Mouse (Mus musculus) frontal cortex, adult 2 months (tissue): ENCODE measurements at regions not wholly inside any gene's neighbourhood (a gene's known extent, or its start where the extent isn't known, plus 50 kb on each side); places are given as distances from the start of the nearest gene placed in this dataset.

Source experiments
- DNase-seq, 2 experiments: peaks; one replicate each; pipeline ENCODE4 v3.0.0; 2022; ENCODE audit warnings: low spot score in 1 of 2; ENCODE audit errors: extremely low spot score in 1 of 2

- peak in 1 of 2 experiments; percentile 45 for DNase-seq
Measured at GRCm38 (mm10) chr17:4907181-4907752, 86.9 kb upstream of the Arid1b start.

GRCm38 (mm10) chr17:4907841-4908571, 86.1 kb upstream of the Arid1b start:
- peak; percentile 81 to 90 for DNase-seq

GRCm38 (mm10) chr17:4908572-4908965, 85.6 kb upstream of the Arid1b start:
- DNase-seq, result no peak

DNA sequence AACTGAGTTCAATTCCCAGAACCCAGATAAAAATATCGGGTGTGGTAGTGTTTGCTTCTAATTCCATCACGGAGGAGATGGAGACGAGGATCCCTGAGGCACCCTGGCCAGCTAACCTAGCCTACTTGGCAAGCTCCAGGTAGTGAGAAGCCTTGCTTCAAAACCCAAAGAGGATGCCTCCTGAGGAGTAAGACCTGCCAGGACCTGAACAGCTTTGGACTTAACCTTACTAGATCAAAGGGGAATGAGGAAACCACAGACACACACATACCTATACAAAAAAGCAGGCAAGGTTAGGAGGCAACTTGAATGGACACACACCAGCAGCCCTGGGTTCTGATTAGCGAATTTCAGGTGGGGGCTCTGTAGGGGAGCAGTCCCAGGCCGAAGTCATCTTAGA, 84.0 kb upstream of the Arid1b start:
- DNase-seq, result no peak

DNA sequence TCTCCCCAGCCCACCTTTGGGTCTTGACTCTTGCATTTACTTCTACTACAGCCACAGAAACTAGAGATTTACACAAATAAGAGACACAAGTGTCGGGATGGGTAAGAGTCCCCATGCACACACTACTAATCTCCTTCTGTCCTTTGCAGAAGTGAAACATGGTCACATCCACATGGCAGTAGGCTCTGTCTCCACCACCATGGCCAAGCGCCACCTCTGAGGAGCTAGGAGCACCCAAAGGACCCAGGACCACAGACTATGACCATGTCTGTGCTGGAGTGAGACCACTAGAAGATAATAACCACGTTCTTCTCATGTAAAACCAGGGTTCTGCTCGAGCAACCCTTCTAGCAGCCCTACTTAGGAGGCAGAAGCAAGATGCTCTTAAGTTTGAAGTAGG, 81.1 kb upstream of the Arid1b start:
- DNase-seq, result no peak

DNA sequence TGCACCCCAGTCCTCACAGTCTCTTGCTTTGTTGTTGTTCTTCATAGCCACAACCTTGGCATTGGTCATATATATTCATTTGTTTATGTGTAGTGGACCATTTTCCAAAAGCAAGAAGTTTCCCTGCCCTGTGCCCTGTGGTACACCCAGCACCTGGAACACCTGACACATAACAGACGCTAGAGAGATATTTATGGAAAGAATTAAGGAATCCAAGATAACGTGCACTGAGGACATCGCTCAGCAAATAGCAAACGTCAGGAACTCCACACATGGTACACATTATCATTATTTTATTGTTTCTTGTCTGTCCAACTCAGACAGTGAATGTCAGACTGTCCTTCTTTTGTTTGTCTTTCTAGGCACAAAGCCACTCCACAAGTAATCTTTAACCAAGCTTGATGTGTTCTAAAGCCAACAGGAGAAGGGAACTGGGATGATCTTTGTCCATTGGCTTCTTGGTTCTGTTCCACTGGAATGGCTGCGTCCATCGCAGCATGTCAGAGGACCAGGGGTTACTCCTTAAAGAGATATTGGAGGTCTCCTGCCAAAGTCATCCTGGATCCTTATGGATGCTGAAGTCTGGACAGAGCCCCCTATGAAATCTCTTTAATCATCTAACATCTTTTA, 74.2 kb upstream of the Arid1b start:
- no peak for DNase-seq

DNA sequence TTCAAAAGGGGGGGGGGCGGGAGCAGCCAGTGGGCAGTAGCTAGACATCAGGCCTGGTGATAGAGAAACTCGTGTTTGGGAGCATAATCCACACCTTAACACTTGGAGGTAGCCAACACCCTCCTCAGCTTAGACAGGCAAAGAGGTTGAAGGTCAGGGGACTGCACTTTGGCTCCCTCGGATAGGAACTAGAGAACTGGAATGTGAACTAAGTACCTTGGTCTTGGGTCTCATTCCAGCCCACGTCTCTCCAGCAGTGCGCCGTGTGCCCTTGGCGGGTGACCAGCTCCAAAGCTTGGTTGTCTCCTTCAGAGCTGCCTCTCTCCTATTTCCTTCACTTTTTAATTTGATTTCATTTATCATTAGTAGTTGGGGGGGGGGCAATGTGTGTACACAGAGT, 73.0 kb upstream of the Arid1b start:
- DNase-seq, result no peak

GRCm38 (mm10) chr17:4928631-4929030, 65.5 kb upstream of the Arid1b start:
- DNase-seq, result no peak

GRCm38 (mm10) chr17:4935268-4935667, 58.9 kb upstream of the Arid1b start:
- DNase-seq, result no peak

DNA sequence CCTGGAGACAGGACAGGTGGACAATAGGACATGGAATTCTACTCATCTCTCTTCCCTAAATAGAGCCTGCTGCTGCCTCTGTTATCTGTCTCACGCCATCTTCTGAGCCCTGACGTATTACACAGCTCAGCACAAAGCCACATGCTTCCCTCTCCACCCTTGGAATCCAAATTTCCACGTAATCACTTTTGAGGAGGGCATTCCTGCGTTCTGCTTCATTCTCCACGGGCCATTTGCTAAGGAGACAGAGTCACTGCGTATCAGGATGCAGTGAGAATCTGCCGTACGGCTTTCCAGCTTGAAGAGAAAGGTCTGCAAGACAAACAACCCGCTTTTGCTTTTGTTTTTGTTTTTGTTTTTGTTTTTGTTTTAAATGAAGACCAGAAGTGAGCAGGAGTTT, 53.5 kb upstream of the Arid1b start:
- no peak for DNase-seq

GRCm38 (mm10) chr17:4941286-4941800, 52.8 kb upstream of the Arid1b start:
- no peak for DNase-seq

GRCm38 (mm10) chr17:4942868-4943267, 51.3 kb upstream of the Arid1b start:
- DNase-seq, result no peak
